Mouse (Mus musculus) cerebellum, postnatal 10 days (tissue): Measurements from ENCODE around the gene Rtp3.

Experiments used
- DNase-seq, 2 experiments: peaks; one replicate each; pipeline ENCODE4 v3.0.0; 2021; ENCODE audit warnings: mixed read lengths in 2 of 2

Rtp3 gene

GRCm38 (mm10) chr9:110990204-110990603 lies at the start of gene Rtp3:
Rtp3 (minus strand) TSS chr9:110990583.
- DNase-seq, result no peak

- DNase-seq, result peak; percentile 60 to 64
These were observed 49.6 kb upstream of the Rtp3 start for GRCm38 (mm10) chr9:111039966-111040365.

- DNase-seq, result no peak
These were observed 43.3 kb upstream of the Rtp3 start for GRCm38 (mm10) chr9:111033717-111034116.

- no peak for DNase-seq
These were observed 36.4 kb upstream of the Rtp3 start for GRCm38 (mm10) chr9:111026791-111027190.

- no peak for DNase-seq
These were observed 28.6 kb upstream of the Rtp3 start, which contains the start of gene Ltf for GRCm38 (mm10) chr9:111019022-111019421. Ltf (plus strand) TSS chr9:111019271.

- DNase-seq, result no peak
These were observed 25.3 kb upstream of the Rtp3 start for GRCm38 (mm10) chr9:111015658-111016057.

- no peak for DNase-seq
These were observed 21.7 kb upstream of the Rtp3 start for GRCm38 (mm10) chr9:111012041-111012440.

- DNase-seq, result no peak
These were observed 21.2 kb upstream of the Rtp3 start for GRCm38 (mm10) chr9:111011550-111011949.

- DNase-seq, result no peak
These were observed 19.4 kb upstream of the Rtp3 start for GRCm38 (mm10) chr9:111009763-111010162.

- DNase-seq, result no peak
These were observed 16.2 kb upstream of the Rtp3 start for GRCm38 (mm10) chr9:111006544-111006943.

GRCm38 (mm10) chr9:111003279-111003678 lies 12.9 kb upstream of the Rtp3 start:
- no peak for DNase-seq

GRCm38 (mm10) chr9:111001621-111002020 lies 11.2 kb upstream of the Rtp3 start:
- DNase-seq, result no peak

GRCm38 (mm10) chr9:110999856-111000255 lies 9.5 kb upstream of the Rtp3 start:
- no peak for DNase-seq

GRCm38 (mm10) chr9:110999056-110999455 lies 8.7 kb upstream of the Rtp3 start:
- DNase-seq, result no peak

GRCm38 (mm10) chr9:110997245-110997644 lies 6.9 kb upstream of the Rtp3 start:
- peak; percentile 78 to 87 for DNase-seq

- peak; percentile 72 to 77 for DNase-seq
These were observed 4.4 kb upstream of the Rtp3 start for GRCm38 (mm10) chr9:110994716-110995172.

- no peak for DNase-seq
These were observed 2.9 kb upstream of the Rtp3 start for GRCm38 (mm10) chr9:110993281-110993709.

GRCm38 (mm10) chr9:110989543-110989942 lies 840 bp downstream of the Rtp3 start:
- no peak for DNase-seq

- no peak for DNase-seq
These were observed 1.2 kb downstream of the Rtp3 start for GRCm38 (mm10) chr9:110989141-110989540.

GRCm38 (mm10) chr9:110988078-110988477 lies 2.3 kb downstream of the Rtp3 start:
- DNase-seq, result no peak

GRCm38 (mm10) chr9:110987331-110987730 lies 3.1 kb downstream of the Rtp3 start:
- no peak for DNase-seq

- DNase-seq, result no peak
These were observed 4.4 kb downstream of the Rtp3 start for GRCm38 (mm10) chr9:110985951-110986350.

GRCm38 (mm10) chr9:110985541-110985940 lies 4.8 kb downstream of the Rtp3 start:
- no peak for DNase-seq

GRCm38 (mm10) chr9:110984096-110984495 lies 6.3 kb downstream of the Rtp3 start:
- DNase-seq, result no peak

- no peak for DNase-seq
These were observed 8.0 kb downstream of the Rtp3 start for GRCm38 (mm10) chr9:110982351-110982750.
